Mouse (Mus musculus) embryo, embryonic 11.5 days (tissue): ENCODE data around the gene Camta1.
"Not testable (repeated sequence)": the region's sequence is repeated elsewhere in the genome, so short reads cannot be mapped to it uniquely, and the experiment has no call there.

Experiments
- DNase-seq: peaks from one replicate; pipeline ENCODE4 v3.0.0-alpha.2; 2012; ENCODE audit warnings: low read depth, low spot score

The Camta1 gene

DNA sequence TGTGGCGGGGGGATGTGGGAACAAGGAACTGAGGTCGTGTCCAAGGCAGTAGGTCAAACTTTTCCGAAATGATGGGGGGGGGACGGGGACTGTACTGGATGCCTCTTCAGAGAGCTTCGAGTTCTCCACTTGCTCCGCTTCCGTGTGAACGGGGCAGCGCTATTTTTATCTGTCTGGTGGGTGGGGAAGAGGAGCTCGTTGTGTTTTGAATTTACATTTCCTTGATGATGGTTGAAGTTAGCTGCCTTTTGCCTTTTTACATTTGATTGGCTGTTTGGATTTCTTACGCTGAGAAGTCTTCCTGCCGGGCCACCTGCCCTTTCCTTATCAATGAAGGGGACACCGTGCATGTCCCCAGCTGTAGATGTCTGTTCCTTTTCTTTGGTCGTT, 923.6 kb downstream of the Camta1 start:
- no peak for DNase-seq

DNA sequence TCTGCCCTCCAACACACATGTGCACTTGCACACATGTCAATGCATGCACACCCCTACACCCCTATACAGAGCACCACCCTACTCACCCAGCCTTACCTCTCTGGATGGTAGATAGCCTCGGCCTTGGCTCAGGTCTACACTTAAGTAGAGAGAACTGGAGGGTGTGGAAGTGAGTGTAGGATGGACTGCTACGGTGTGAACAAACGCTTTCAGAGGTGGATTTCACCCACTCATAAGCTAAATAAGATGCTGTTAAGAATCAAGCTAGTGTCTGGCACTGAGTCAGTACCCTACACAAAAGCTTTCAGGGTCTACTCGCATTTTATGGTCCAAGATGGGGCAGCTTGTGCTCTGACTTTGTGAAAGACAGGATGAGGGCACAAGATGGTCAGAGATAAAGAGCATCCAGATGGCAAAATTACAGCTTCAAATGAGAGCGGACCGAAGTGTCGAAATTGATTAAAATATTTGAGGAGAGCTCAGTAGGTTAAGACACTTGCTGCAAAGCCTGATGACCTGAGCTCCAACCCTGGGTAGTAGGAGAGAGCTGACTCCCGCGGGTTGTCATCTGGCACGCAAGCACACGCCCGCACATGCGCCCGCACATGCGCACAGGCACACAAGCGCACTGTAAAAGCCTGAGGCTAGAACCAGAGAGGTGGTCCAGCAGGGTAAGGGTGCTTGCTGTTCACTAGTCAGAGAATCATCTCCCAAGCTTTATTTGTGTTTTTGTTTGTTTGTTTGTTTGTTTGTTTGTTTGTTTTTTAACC, 924.2 kb downstream of the Camta1 start:
- DNase-seq = no peak

DNA sequence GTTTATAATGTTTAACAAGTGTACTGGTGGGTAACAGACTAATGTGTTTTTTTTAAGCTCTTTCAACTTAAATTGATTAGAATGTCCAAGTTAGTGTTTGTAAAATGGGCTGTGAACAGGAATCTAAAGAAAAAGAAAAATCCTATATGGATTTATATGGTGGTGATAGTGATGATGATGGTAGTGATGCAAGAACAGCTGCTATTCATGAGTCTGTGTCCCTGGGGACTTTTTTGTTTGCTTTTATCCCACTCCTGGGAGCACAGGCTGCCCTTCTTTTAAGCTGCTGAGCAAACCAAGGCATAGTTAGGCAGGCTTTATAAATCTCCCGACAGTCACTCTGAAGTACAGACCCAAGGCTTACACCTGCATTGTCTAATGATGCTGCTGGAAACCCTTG, 928.2 kb downstream of the Camta1 start:
- DNase-seq = no peak

DNA sequence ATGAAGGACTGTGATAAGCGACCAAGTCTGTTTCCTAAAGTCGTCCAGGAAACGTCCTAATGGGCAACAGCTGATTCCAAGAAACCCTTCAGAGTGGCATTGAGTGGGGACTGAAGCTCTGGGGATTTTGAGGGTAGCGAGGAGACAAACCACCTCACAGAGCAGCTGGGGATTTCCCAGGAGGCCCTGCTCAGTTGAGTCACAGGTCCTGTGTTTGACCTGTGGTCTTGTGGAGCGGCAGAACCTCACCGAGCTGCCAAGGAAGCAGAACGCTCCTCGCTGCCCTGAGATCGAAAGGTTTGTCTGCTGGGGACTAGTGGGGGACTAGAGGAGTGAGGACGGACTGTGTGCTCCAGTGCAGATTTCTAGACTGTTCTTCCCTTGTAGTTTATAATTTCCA, 933.9 kb downstream of the Camta1 start:
- no peak for DNase-seq

DNA sequence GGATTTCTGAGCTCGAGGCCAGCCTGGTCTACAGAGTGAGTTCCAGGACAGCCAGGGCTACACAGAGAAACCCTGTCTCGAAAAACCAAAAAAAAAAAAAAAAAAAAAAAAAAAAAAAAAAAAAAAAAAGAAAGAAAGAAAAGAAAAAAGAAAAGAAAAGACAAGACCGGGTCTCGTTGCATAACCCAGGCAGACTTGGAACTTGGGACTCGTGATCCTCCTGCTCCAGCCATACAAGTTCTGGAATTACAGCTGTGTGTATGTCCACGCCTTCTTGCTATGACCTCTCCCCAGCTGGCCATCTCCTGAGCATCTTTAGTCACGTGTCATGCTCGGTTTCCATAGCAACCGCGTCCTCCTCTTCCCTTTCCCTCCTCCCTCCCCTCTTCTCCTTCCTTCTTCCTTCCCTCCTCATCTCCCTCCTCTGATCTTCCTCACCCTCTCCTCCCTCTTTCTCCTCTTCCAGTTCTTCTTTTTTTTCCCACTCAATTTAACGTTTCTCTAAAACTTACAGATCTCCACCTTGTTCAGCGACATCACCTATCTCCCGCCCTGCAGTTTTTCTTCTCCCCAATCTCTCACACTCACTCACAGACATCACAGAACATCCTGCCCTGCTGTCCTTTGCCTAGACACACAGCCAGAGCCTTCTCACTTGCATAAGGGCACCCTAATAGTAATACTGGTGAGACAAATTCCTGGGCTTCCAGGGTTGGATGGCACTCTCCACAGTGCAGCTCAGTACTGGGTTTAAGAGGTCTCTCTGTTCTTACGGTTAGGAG, 934.6 kb downstream of the Camta1 start:
- DNase-seq = no peak

DNA sequence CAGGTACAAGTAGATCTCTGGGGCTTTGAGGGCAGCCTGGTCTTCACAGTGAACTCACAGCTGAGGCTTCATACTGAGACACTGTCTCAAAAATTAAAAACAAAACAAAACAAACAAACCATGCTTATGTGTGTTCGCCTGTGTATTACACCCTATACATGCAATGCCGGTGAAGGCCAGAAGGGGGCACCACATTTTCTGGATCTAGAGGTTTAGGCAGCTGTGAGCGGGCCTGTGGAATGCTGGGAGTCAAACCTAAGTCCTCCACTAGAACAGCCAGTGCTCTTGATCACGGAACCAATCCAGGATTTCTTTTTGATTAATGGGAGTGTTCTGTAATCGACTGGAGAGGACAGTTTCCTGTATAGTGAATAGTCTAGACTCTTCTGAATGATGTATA, 935.8 kb downstream of the Camta1 start:
- DNase-seq = no peak

DNA sequence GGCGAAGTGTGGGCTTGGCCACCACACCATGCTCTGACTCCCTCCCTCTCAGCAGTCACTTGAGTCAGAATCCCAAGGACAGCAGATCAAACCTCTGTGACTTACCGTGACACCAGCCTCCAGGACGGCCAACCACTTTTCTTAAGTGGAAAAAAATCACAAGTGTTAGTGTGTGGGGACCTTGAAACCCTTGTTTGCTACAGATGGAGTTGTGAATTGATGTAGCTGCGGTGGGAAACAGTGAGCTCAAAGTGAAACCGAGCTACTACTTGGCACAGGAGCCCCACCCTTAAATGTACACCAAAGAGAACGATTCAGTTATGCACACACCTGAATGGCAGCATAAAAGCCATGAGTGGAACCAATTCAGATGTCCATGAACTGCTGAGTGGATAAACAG, 936.7 kb downstream of the Camta1 start:
- no peak for DNase-seq

DNA sequence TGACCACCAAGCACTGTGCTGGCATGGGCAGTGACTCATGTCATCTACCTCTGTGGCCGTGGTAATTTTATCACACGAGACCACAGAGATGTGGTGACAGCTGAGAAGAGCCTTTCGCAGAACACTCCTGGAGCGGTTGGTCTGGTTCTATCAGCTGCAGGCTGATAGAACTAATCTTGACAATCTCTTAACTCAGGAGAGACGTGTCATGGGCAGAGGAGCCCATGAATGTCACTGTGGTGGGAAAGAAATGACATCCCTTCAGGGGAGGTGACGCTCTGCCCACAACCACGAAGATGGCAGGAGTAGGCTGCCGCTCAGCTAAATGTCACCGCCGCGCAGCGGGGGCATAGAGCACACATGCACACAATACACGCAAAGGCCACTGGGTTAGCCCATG, 937.4 kb downstream of the Camta1 start:
- DNase-seq = no peak

DNA sequence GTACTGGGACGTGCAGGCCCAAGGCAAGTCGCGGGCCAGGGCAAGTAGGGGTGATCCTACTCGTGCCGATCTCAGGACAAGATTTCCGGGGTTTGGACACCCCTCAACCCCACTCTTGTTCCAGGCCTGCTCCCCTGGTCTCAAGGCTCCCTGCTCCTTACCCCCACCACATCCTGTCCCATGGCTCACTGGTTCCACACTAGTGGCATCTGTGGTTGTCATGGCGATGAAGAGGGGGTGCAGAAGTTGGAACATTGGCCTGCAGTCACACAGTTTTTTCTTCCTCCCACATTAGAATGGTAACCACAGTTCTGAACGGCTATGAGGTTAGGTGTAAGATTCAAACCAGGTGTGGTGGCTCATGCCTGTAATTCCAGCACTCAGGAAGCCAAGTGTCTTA, 940.5 kb downstream of the Camta1 start:
- no peak for DNase-seq

DNA sequence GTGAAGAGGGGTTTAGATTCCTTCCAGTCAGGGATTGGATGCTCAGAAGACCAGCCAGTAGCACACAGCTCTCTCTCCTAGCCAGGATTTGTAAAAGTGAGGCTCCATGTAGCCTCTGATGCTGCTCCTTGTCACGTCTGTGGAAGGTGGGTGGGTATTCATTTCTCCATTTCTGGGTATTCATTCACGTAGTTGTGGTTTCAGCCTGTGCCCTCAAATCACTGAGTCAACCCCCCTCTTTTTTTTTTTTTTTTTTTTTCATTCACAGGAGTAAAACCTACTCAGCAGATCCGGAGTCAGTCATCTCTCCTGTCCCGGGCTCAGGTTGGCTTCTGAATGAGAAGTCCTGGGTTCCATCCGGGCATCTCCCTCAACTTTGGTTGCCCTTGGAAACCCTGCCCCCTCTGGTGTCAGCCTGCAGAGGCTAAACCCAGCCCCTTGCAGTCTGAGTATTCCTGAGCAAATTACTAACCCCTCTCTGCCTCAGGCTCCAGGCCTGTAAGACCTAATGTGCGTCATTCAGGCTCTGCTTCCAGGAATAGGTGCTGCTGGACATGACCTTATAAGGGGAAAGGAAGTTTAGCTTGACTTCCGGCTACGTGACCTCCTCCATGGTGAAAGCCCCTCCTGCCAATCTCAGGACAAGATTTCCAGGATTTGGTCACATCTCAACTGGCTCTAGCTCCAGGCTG, 944.2 kb downstream of the Camta1 start:
- DNase-seq = no peak

DNA sequence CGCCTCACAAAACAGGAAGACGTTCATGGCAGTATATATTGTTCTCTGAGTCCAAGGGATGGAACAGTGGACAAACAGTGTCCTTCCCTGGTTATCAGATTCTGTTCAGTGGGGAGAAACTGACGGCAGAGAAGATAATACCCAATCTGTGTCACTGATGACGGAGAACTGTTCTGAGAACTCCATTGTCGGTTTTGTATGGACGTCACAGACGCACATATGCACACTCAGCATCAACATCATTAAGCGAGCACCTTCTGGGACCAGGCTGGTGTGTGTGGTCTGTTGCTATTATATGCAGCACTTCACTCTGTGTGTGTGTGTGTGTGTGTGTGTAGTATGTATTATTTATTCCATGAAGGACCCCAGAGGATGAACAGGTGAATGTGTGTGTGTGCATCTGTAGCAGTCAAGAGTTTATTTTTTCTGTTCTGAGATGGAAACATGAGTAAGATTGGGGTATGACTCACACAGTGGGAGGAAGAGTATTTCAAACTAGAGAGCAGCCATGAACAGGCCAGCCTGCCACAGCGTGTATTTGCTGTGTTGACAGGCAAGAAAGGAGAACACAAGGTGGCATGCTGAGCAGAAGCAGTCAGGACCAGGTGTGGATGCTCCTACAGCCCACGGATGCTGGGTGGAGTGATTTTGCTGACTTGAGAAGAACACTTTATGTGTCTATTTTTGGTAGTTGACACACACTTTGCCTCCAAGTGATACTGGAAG, 946.3 kb downstream of the Camta1 start:
- DNase-seq = no peak

DNA sequence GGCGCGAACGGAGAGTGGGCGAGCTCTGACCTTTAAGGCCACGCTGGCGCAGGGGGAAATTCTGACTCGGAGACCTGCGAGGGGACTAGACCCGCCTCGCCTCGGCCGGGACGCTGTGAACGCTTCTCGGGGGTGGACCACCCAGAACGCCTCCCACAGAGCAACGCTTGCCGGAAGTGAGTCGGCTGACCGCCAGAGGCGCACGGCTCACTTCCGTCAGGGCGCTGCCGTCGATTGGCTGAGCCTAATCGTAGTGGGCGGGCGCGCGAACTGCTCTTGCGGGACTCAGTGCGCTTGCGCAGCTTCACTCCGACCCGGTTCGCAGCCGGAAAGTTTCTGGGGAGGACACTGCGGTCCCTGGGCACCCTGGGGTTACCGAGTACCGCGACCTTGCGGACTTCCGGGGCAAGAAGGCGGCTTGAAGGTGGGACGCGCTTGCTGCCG, 947.4 kb downstream of the Camta1 start, which contains the start of the genes Park7 and Tnfrsf9:
Gene Park7 (minus strand): TSS at position 148 of the 444 bp plus-strand sequence.
Gene Tnfrsf9 (plus strand): TSS at position 273 of the 444 bp plus-strand sequence.
- peak; percentile 92 for DNase-seq

DNA sequence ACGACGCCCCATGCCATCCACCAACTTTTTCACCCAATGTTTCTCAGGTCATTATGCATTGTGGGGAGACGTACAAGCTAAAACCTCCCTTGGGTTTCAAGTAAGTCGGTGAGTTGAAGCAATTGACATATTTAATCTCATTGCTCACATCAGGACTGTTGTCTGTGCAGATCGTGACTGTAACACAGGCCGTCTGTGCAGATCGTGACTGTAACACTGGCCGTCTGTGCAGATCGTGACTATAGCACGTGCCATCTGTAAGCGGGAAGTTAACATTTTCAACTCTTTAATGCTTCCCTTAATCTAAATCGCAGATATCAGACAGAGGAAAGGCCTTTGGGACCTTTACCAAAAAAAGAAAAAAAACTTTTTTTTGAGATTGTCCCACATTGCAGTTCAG, 947.9 kb downstream of the Camta1 start:
- no peak for DNase-seq

DNA sequence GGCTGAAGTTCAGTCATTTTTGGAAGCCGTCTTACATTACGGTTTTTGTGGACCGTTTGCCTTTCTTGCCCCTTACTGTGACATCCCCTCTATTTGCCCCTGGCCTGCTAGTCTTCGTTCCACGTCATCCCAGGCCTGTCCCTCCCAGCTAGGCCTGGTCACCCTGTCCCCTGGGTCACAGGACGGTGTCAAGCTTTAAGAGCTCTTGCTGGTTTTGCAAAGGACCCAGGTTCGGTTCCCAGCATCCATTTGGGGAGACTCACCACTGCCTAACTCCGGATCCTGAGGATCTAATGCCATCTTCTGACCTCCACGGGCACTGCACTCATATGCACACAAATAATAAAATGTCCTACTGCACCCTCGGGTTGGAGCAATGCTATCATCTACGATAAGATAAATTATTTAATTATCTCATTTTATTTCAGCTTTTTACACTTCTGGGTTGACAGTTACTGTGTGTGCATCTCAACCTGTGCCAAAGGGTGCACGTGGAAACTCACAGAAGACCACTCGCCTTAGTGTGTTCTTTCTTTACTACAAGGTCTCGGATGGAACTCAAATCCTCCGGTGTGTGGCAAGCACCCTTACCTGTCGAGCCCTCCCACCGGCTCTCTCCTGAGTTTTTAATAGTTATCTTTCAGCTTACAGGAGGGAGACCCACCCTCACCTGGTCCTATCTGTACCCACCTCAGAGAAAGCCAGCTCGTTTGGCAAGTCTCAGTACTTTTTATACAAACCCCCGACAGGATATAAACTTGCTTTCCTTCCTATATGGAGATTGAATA, 951.3 kb downstream of the Camta1 start:
- DNase-seq = no peak

DNA sequence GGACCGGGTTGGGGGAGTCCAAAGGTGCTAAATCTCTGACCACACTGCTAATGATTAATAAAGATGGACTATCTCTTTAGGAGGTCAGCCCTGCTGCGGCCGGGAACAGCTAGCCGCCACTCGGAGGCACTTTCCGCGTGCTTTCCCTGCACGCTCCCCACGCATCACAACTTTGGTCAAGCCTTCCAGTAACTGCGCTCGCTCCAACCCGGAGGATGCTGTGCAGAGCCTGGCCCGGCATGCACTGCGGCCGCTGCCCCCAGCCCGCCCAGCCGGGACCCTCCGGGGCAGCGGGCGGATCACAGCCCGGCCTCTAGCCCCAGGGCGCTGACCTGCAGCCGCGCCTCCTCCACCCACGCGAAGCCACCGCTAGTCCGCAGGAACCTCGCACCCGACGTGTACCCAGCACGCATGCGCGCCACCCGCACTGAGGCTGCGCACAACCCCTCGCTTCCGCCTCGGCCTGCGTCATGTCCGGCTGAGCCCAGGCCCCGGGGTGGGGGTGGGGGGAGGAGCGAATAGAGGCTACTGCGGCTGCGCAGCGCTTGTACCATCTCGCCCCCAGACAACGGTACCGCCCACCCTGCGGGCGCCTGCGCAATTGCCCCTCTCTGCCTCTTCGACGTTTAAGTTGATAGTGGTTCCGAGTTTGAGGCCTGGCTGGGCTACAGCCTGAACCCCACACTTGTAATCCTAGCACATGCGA, 952.1 kb downstream of the Camta1 start:
- DNase-seq = peak; percentile 100

DNA sequence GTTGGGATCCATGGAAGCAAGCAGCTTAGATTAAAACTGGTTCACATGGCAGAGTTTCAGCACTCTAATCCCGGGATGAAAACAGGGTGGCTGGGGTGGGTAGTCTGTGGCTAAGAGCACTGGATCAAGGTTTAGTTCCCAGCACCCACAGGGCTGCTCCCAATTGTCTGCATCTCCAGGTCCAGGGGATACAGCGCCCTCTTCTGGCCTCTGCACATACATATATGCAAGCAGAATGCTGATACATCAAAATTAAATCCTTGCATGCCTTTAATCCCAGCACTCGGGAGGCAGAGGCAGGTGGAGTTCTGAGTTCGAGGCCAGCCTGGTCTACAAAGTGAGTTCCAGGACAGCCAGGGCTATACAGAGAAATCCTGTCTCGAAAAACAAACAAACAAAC, 953.2 kb downstream of the Camta1 start:
- DNase-seq = not testable (repeated sequence)

DNA sequence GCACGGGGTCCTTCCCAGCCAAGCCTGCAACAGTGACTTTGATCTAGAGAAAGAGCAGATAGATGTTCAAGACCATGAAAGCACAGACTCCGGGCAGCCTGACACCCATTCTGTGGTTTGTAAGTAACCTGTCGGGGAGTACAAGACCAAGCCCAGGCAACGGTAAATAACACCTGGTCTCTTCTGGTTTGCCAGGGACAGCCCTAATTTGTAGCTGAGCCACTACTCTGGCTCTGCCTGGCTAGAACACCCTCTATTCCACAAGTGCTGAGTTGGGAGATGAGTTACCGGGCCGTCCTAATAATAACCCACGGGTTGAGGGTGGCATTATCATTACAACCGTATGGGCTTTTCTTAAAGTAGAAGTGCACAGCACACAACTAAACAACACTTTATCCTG, 954.6 kb downstream of the Camta1 start:
- DNase-seq = no peak

DNA sequence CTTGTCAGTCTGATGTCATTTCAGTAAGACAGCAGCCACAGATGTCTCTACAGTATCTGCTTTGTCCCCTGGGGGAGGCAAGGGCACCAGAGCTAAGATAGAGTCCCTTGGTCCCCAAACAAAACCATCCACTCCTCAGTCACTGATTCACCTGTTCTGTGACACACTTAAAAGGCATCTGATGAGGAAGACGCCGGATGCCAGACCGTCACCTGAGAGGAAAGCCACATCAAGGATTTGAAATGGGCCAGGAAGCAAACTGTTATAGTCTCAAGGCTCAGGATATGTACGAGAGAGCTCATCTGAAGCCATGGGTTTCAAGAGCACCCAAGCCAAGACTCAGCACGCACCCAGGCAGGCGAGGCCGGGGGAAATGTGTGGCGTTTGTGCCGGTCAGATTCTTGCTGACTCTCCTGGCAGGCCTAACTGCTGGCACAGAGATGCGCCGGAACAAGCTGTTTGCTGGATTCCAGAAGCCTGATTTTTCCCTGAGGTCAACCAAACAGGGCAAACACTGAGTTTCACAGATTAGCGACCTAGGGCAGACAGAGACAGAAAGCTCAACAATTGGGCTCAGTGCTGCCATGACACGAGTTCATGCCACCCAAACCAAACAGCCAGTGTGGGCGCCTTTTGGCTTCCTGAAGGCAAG, 958.5 kb downstream of the Camta1 start:
- DNase-seq = no peak

DNA sequence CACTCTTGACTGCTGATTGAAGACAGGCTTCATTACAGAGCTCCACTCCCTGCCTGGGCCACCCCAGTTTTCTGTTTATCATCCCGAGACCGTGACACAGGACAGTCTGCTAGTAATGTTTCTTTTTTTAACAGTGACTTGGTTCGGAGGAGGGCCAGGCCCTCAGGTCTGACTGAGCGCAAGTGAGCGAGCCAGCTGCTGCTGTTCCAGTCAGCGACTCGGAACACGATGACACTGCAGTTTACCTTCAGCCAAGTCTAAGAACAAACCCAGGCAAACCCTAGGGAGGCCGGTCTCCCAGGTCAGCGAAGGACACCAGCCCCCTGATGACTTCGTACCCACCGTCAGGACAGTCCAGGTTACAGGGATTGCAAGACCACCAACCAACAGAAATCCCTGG, 959.6 kb downstream of the Camta1 start:
- DNase-seq = no peak

DNA sequence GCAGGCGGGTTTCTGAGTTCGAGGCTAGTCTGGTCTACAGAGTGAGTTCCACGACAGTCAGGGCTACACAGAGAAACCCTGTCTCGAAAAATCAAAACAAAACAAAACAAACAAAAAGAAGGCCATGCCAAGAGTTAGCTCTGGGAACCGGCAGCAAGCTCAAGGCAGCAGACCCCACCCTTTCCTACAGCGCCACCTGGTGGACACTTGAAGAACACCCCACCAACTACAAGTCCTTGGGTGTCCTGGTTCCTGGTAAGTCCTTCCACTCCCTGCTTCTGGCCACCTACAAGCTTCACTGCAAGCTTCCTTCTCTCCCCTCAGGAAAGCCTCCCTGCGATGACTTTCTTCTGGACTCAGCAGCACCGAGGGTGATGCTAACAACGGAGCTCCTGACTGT, 960.0 kb downstream of the Camta1 start:
- DNase-seq = peak; percentile 57
